11 mouse cellular contexts compared by ENCODE assay signal in the genomic region with DNA sequence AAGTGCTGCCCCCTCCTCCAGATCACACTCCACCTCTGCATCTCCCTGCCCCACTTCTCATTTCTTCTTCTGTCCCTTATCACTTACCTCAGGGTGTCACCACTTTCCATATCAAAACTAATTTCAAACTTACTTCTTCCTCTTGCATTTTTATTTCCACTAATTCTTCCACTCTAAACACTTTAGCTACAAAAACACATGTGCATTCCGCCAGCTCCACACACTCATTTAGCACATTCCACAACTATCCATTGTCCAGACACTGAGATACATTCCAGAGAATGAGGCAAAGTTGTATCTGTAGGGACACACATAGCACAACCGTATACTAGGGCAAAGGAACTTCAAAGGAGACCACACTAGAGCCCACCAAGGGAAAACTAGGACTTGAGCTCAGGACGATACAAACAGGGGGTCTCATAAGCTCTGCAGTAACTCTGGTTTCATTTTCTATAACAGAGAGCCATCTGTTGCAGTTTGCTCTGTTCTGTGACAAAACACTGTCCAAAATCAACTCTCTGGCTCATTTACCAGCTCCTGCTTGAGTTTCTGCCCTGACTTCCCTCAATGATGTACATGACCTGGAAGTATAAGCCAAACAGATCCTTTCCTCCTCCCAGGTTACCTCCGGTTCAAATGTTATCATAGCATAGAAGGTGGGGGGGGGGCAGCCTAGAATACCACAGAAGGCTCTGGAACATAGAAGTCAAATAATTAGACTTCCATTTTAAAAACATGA. TPM values are rescaled to one million over a fixed set of nuclear protein-coding genes. Genes with fewer than 3 reads are reported as not detected.
A peak's percentile ranks its signal among the peaks of the same experiment; 100 is the strongest.
DNase-seq lines count a peak whose midpoint lies in the region; ATAC-seq and TF ChIP-seq lines count a peak whose summit lies in the region.
"Had no signal": no experiment of that assay in that cellular context is flagged by ENCODE, and none has a peak within 500 bp of the region (broad histone marks: within the 10 kb centered on the region; RNA-seq: fewer than 3 reads in every experiment).

No protein-coding gene starts in this region.

- H3K36me3 ChIP-seq in lung, embryonic 15.5 days = no peaks in the 10 kb centered on the region
- H3K36me3 ChIP-seq in heart, embryonic 15.5 days = no peaks in the 10 kb centered on the region

- H3K4me3 ChIP-seq in gastrocnemius, adult 2 months = peak overlapping the region; percentile 31
- H3K4me3 ChIP-seq in lung, embryonic 15.5 days = no peak overlapping the region
- H3K4me3 ChIP-seq in heart, embryonic 15.5 days = no peak overlapping the region

- H3K27me3 ChIP-seq in lung, embryonic 15.5 days = no peaks in the 10 kb centered on the region
- H3K27me3 ChIP-seq in heart, embryonic 15.5 days = no peaks in the 10 kb centered on the region

- ATAC-seq in lung, embryonic 15.5 days (ENCODE audit: borderline replicate concordance, extremely low read depth, low FRiP score, low TSS enrichment) = no peak
- no peak for ATAC-seq in heart, embryonic 15.5 days (replicated peaks; ENCODE audit: insufficient number of reproducible peaks, insufficient read depth, low FRiP score, low read depth)
- 0 out of 2 replicates have a peak, but pooled peaks have one; percentile 29 for ATAC-seq in megakaryocyte progenitor cell, adult 5-6 weeks (replicated peaks; ENCODE audit: poor library complexity)
- ATAC-seq: forebrain, embryonic 14.5 days had no signal

- H3K4me2 ChIP-seq in lung, embryonic 15.5 days = no peak overlapping the region
- H3K4me2 ChIP-seq in heart, embryonic 15.5 days = peak overlapping the region; percentile 15

- TF ChIP-seq CTCF in gastrocnemius, adult 2 months (IDR thresholded peaks at IDR 0.05) = no peak

- H3K9ac ChIP-seq in lung, embryonic 15.5 days = no peak overlapping the region
- H3K9ac ChIP-seq in heart, embryonic 15.5 days = no peak overlapping the region

- H3K4me1 ChIP-seq in lung, embryonic 15.5 days = peaks cover 30% of the 10 kb centered on the region
- H3K4me1 ChIP-seq in heart, embryonic 15.5 days (replicated peaks) = peaks cover 54% of the 10 kb centered on the region

- 61% methylated on average over 4 of the region's 4 CpGs for WGBS in lung, embryonic 15.5 days
- WGBS in heart, embryonic 15.5 days = 23% methylated on average over 4 of the region's 4 CpGs

- no peaks in the 10 kb centered on the region for H3K9me3 ChIP-seq in lung, embryonic 15.5 days
- no peaks in the 10 kb centered on the region for H3K9me3 ChIP-seq in heart, embryonic 15.5 days (replicated peaks)

- peak overlapping the region; percentile 84 for H3K27ac ChIP-seq in gastrocnemius, adult 2 months
- H3K27ac ChIP-seq in lung, embryonic 15.5 days = peak overlapping the region; percentile 42; the same call in 1 of the 2 replicates
- peak overlapping the region; percentile 73 for H3K27ac ChIP-seq in heart, embryonic 15.5 days

- intact Hi-C loops in gastrocnemius, adult 2 months (cut with DNase I) = no loop called here
- intact Hi-C loops in left cerebral cortex, postnatal 25 days (cut with DNase I) = loop anchor here (1.0 to 2.0 kb wide), 3 partner anchors 30 to 58 kb away; no protein-coding TSS in a partner anchor

- DNase-seq in gastrocnemius, adult 2 months = no peak
- no peak for DNase-seq in gastrocnemius, postnatal 4 days (ENCODE audit: low spot score in 2 of 2)
- no peak for DNase-seq in lung, postnatal 10 days
- DNase-seq in left cerebral cortex, postnatal 25 days (ENCODE audit: low spot score in 2 of 2) = no peak
- no peak for DNase-seq in spleen, postnatal 14 days (ENCODE audit: low spot score in 2 of 2)
- DNase-seq: B cell, adult 2 months; cerebellum, adult 9-10 months had no signal

RNA-seq across cellular contexts. Expression of gene Cdc42se2, which starts 11.7 kb away (rescaled TPM):
- 10 to 100 TPM; 14.4 to 19.6 TPM for total RNA-seq in gastrocnemius, adult 2 months (2021)
- 10 to 100 TPM; 30.9 to 36.3 TPM for total RNA-seq in gastrocnemius, postnatal 4 days (2021)
- polyA plus RNA-seq in lung, embryonic 15.5 days (2015; fragmentation: Nextera tagmentation; extraction: Ambion mirVana) = 70.9 and 74.8 TPM in 2 replicates
- 53.2 and 66.5 TPM in 2 replicates for polyA plus RNA-seq in heart, embryonic 15.5 days (2015; fragmentation: Nextera tagmentation; extraction: Ambion mirVana)
- total RNA-seq in megakaryocyte progenitor cell, adult 5-6 weeks (2015) = 39.1 and 41.1 TPM in 2 replicates
- total RNA-seq in megakaryocyte progenitor cell, adult 5-6 weeks (2017) = 51.9 and 52.0 TPM in 2 replicates
- total RNA-seq in left cerebral cortex, postnatal 25 days (2021) = 100 to 1,000 TPM; 143 to 149 TPM
